Mouse (Mus musculus) stomach, embryonic 16.5 days (tissue): ENCODE measurements around the gene Rrp7a. TPM values are rescaled to one million over a fixed set of nuclear protein-coding genes. Genes with fewer than 3 reads are reported as not detected.
A peak's percentile ranks its signal among the peaks of the same experiment; 100 is the strongest.

Source experiments
- ATAC-seq: fragments of 200-750 bp; cut with Nextera tagmentation; 2 replicates; pipeline ENCODE4 v1.8.0; 2017; ENCODE audit warnings: moderate number of reproducible peaks, moderate TSS enrichment; ENCODE audit not compliant: insufficient read depth, low FRiP score
- H3K27ac ChIP-seq: fragments of 300-500 bp; sonication (generic); 2 replicates; pipeline ENCODE4 v1.5.1; 2014; ENCODE audit warnings: low read length
- H3K27me3 ChIP-seq: fragments of 300-500 bp; sonication (generic); 2 replicates; pipeline ENCODE4 v1.6.1; 2014; ENCODE audit warnings: low read length, control low read depth, mixed read lengths; ENCODE audit not compliant: control insufficient read depth, insufficient read depth
- H3K36me3 ChIP-seq: fragments of 300-500 bp; sonication (generic); 2 replicates; pipeline ENCODE4 v1.6.1; 2014; ENCODE audit warnings: low read length; ENCODE audit not compliant: control insufficient read depth, insufficient read depth
- H3K4me1 ChIP-seq: fragments of 300-500 bp; sonication (generic); 2 replicates; pipeline ENCODE4 v1.6.1; 2014; ENCODE audit warnings: low read length, control low read depth, mixed read lengths; ENCODE audit not compliant: control insufficient read depth, insufficient read depth
- H3K4me2 ChIP-seq: fragments of 300-500 bp; sonication (generic); 2 replicates; pipeline ENCODE4 v1.6.1; 2014; ENCODE audit warnings: low read depth, low read length, mixed read lengths
- H3K4me3 ChIP-seq: fragments of 300-500 bp; sonication (generic); replicated peaks from 2 replicates; pipeline ENCODE4 v1.5.1; 2014; ENCODE audit warnings: mild to moderate bottlenecking, low read length
- H3K9ac ChIP-seq: fragments of 300-500 bp; sonication (generic); 2 replicates; pipeline ENCODE4 v1.6.1; 2014; ENCODE audit warnings: low read length
- H3K9me3 ChIP-seq: fragments of 300-500 bp; sonication (generic); replicated peaks from 2 replicates; pipeline ENCODE4 v1.6.1; 2016; ENCODE audit warnings: low read length, control low read depth; ENCODE audit not compliant: control insufficient read depth
- WGBS: fragments of 180-500 bp; shearing (Covaris S2); extraction: QIAGEN DNeasy Blood & Tissue Kit; methylation state at CpG from one replicate; pipeline ENCODE4 v1.1.7; 2014; 5-methylcytosine and 5-hydroxymethylcytosine counted together
- polyA plus RNA-seq: library from polyadenylated mRNA; unstranded; fragments of >200 nt; fragmentation: Nextera tagmentation; extraction: Ambion mirVana; gene quantifications from 2 replicates; pipeline ENCODE4 v1.2.1, GENCODE M21; 2015

Rrp7a gene
- polyA plus RNA-seq = 65.5 and 66.0 TPM in 2 replicates

GRCm38 (mm10) chr15:83122566-83123145 lies at the start of gene Rrp7a:
TSS of gene Rrp7a (minus strand) at chr15:83122801.
- peak within 1 kb of the TSS; percentile 87 for H3K4me2 ChIP-seq
- WGBS = 10% methylated on average over 32 of the region's 32 CpGs
- peak within 1 kb of the TSS; percentile 93 for H3K4me3 ChIP-seq
- peak; percentile 94 for ATAC-seq
- peaks cover 16% of the 10 kb centered on the region; the same call in 1 of the 2 replicates for H3K36me3 ChIP-seq
- peaks cover 8% of the 10 kb centered on the region; the same call in 1 of the 2 replicates for H3K4me1 ChIP-seq
- no peaks in the 10 kb centered on the region for H3K27me3 ChIP-seq
- peak within 1 kb of the TSS; percentile 82 for H3K27ac ChIP-seq
- H3K9me3 ChIP-seq = no peaks in the 10 kb centered on the region
- peak within 1 kb of the TSS; percentile 82 for H3K9ac ChIP-seq

DNA sequence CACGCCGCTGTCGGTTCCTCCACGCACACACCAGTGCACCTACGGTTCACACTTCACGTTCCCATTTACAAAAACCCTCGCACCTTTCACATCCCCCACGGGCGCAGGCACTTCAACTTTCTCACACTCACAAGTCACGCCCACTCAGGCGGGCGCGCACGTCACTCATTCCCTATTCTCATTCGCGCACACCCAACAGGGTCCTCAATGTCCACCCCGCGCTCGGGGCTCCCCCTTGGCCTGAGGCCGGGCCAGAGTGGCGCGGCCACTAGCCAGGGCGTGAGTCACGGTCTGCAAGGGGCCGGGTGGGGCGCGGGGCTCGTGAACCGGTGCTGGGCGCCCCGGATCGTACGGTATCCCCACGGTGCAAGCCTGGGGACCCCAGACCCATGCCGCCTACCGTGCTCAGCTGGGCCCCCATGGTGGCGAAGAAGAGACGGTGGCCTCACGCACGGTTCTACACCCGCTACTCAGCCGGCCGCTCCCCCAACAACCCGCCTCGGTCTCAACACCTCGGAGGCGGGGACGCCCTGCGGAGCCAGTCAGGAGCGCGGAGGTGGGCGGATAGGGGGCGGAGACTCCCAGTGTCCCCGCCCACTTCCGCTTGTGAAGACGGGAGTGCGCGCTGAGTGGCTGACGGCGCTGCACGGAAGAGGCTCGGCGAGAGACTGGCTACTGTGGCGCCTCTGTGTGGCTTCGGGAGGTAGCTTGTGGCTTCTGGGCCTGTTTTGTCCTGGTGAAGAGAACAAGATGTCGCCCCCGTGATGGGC lies 49.3 kb upstream of the Rrp7a start:
- peak; percentile 96 for ATAC-seq

GRCm38 (mm10) chr15:83170956-83171659 lies 48.5 kb upstream of the Rrp7a start:
- Histone ChIP-seq H3K27me3 (no peaks in the 10 kb centered on the region), H3K27ac (no peak overlapping the region; the same call in 1 of the 2 replicates), H3K4me3 (peak overlapping the region; percentile 96), H3K9me3 (no peaks in the 10 kb centered on the region), H3K36me3 (no peaks in the 10 kb centered on the region), H3K9ac (peak overlapping the region; percentile 90), H3K4me1 (peaks cover 56% of the 10 kb centered on the region), H3K4me2 (peak overlapping the region; percentile 70)
- WGBS = 43% methylated on average over 8 of the region's 8 CpGs
- ATAC-seq = no peak

More for the DNA sequence above, 49.3 kb upstream of the Rrp7a start:
- peak overlapping the region; percentile 96 for H3K4me3 ChIP-seq
- under 1% methylated on average over 67 of the region's 67 CpGs for WGBS
- peak overlapping the region; percentile 83 for H3K4me2 ChIP-seq
- H3K36me3 ChIP-seq = no peaks in the 10 kb centered on the region
- H3K9me3 ChIP-seq = no peaks in the 10 kb centered on the region
- peak overlapping the region; percentile 90 for H3K9ac ChIP-seq
- H3K4me1 ChIP-seq = peaks cover 48% of the 10 kb centered on the region
- H3K27ac ChIP-seq = peak overlapping the region; percentile 88
- no peaks in the 10 kb centered on the region for H3K27me3 ChIP-seq

GRCm38 (mm10) chr15:83169772-83170722 lies 47.4 kb upstream of the Rrp7a start:
- Histone ChIP-seq H3K27ac (peak overlapping the region; percentile 91), H3K27me3 (no peaks in the 10 kb centered on the region), H3K4me2 (peak overlapping the region; percentile 70), H3K36me3 (no peaks in the 10 kb centered on the region), H3K4me1 (peaks cover 63% of the 10 kb centered on the region), H3K9ac (peak overlapping the region; percentile 4), H3K9me3 (no peaks in the 10 kb centered on the region), H3K4me3 (no peak overlapping the region; the same call in 1 of the 2 replicates)
- no peak for ATAC-seq
- 65% methylated on average over 8 of the region's 8 CpGs for WGBS

DNA sequence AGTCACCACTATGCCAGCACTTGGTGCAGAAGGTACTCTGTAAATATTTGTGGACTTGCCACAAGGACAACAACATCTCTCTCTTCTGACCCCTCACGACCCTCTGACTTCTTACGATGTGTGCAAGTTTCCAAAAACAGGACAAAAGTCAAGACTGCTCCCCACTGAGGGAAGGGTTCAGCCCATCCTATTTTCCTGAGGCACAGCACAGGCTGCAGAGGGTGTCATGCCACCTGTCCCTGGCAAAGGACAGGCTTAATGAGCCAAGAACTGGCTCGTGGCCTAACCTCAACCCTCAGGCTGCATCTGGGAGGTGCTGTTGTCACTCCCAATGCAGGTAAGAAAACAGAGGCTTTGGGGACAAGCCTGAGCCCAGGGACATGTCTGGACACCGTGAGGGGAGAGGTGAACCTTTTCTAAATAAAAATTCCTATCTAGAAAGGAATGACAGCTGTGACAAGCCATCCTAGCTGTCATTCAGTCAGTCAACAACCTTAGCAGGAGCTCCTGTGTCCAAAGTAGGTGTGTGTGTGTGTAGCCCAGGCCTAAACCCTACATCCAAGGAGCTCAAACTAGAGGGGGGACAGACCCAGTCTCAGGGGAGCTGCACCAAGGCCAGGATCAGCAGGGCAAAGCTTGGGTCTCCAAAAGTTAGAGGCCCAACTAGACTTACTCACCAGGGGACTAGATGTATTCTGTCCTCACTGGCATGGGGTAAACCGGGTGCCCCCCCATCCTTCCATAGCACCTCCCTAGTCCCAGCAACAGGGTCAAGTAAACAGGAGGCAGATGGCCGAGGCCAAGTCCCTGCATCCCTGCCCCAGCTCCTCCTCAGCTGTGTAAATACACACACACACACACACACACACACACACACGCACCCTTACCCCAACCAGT lies 46.5 kb upstream of the Rrp7a start:
- Histone ChIP-seq H3K4me1 (peaks cover 67% of the 10 kb centered on the region), H3K36me3 (no peaks in the 10 kb centered on the region), H3K4me2 (peak overlapping the region; percentile 10; the same call in 1 of the 2 replicates), H3K27me3 (no peaks in the 10 kb centered on the region), H3K9me3 (no peaks in the 10 kb centered on the region), H3K4me3 (no peak overlapping the region), H3K9ac (peak overlapping the region; percentile 46; the same call in 1 of the 2 replicates), H3K27ac (peak overlapping the region; percentile 91)
- 66% methylated on average over 7 of the region's 7 CpGs for WGBS
- ATAC-seq = no peak

GRCm38 (mm10) chr15:83168311-83168710 lies 45.7 kb upstream of the Rrp7a start:
- Histone ChIP-seq H3K27me3 (no peaks in the 10 kb centered on the region), H3K4me1 (peaks cover 67% of the 10 kb centered on the region), H3K9me3 (no peaks in the 10 kb centered on the region), H3K27ac (peak overlapping the region; percentile 91), H3K36me3 (no peaks in the 10 kb centered on the region), H3K4me3 (no peak overlapping the region), H3K4me2 (peak overlapping the region; percentile 10; the same call in 1 of the 2 replicates), H3K9ac (0 out of 2 replicates have a peak overlapping the region, but pooled peaks have one; percentile 51)
- 81% methylated on average over 3 of the region's 3 CpGs for WGBS
- no peak for ATAC-seq

- H3K9ac ChIP-seq = peak overlapping the region; percentile 51; the same call in 1 of the 2 replicates
- H3K9me3 ChIP-seq = no peaks in the 10 kb centered on the region
- peak overlapping the region; percentile 44; the same call in 1 of the 2 replicates for H3K4me2 ChIP-seq
- no peaks in the 10 kb centered on the region for H3K36me3 ChIP-seq
- peaks cover 62% of the 10 kb centered on the region for H3K4me1 ChIP-seq
- 68% methylated on average over 8 of the region's 8 CpGs for WGBS
- ATAC-seq = no peak
- H3K27me3 ChIP-seq = no peaks in the 10 kb centered on the region
- no peak overlapping the region for H3K4me3 ChIP-seq
- H3K27ac ChIP-seq = peak overlapping the region; percentile 91
Observed at GRCm38 (mm10) chr15:83167550-83168065, 45.0 kb upstream of the Rrp7a start.
